Mouse (Mus musculus): ENCODE data around the gene Sos2.
"Not testable (repeated sequence)": the region's sequence is repeated elsewhere in the genome, so short reads cannot be mapped to it uniquely, and the experiment has no call there.

Gene Sos2

DNA sequence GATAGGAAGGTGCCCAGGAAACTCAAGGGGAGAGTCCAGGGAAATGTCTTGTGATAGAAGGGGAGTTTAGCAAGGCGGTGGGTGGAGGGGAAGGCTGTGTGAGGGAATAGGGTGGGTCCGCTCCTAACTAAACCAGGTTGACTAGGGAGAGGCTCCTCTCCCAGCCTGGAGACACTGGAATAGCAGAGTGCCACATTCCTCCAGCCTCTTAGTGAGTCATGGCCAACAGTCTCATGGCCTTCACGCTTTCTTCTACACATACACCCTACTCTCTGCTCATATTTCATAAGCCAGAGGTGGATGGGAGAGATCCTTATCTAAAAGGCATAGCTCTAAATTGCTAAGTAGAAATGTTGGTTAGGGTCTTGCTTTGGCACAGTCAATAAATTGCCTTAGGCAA, 111.7 kb downstream of the Sos2 start:
- no peak for DNase-seq (ENCODE audit: low spot score)

- DNase-seq (ENCODE audit: low spot score), result no peak
Measured at GRCm38 (mm10) chr12:69568266-69568665, 113.4 kb downstream of the Sos2 start.

DNA sequence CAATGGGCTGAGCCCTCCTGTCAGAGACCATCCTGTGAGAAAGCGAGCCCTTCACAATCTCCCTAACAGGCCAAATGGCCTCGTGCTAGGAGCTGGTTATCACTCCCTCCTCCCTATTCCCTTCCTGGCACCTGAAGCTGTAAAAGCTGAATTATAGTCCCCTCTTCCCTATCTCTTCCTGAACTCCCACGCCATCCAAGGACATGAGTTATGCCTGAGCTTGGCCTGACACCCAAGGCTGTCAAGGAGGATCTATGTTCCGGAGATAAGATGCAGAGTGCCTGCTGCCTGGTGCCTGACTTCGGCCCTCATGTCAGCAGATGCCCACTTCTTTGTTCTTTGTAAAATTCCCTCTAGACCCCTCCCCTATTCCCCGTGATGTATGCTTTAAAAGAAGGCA, 120.6 kb downstream of the Sos2 start:
- DNase-seq (ENCODE audit: low spot score), result not testable (repeated sequence)

- no peak for DNase-seq (ENCODE audit: low spot score)
Measured at GRCm38 (mm10) chr12:69556221-69556861, 125.3 kb downstream of the Sos2 start.

GRCm38 (mm10) chr12:69545456-69546178, 136.0 kb downstream of the Sos2 start:
- no peak for DNase-seq (ENCODE audit: low spot score)

DNA sequence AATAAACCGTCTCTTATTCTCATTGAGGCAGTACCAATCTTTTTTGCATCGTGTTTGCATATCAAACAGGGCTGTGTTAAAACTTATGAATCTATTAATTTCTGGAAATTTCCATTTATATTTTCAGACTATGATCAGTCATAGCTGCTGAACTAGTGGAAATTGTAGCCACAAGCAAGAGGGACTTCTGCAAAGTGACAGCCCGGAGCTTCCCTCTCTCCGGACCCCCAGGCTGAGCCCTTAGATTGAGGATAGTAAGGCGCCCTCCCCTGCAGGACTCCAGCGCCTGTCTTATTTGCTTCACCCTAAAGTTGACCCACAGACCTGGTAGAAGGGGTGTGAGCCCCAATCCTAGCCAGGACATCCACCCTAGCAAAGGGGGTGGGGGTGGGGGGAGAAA, 136.7 kb downstream of the Sos2 start:
- no peak for DNase-seq (ENCODE audit: low spot score)

DNA sequence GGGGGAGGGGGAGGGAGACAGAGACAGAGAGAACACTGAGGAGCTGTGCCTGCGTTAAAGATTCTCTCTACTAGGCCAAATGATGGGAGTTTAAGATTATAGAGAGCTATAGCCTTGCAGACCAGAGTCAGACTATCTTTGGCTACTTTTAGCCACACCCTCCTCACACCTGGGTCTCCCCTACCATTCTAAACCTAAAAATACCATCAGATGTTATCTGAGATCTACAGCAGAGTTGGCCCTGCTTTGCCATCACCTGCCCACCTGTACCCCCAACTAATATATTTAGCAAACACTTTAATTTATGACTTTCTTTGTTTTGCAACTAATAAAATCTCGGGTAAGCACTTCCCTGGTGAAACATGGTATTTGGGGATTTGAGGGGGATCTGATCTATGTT, 137.1 kb downstream of the Sos2 start:
- DNase-seq (ENCODE audit: low spot score), result no peak

DNA sequence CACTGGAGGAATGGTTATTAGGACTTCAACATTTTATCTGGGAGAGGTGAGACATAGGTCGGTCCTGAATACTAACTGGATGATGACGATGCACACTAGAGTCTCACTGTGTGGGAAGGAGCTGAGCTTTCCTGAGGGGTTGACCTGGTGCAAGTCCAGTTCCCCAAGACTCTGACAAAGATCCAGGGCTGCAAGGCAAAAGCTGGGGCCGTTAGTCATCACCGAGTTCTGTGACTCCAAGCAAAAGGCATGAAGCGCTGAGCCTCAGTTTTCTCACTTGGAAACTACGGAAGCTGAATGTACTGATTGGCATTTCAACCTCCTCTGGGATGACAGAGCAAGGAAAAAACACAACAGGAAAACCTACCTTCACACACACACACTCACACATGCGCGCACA, 139.3 kb downstream of the Sos2 start:
- no peak for DNase-seq (ENCODE audit: low spot score)

GRCm38 (mm10) chr12:69541663-69542062, 140.0 kb downstream of the Sos2 start:
- DNase-seq (ENCODE audit: low spot score), result no peak

DNA sequence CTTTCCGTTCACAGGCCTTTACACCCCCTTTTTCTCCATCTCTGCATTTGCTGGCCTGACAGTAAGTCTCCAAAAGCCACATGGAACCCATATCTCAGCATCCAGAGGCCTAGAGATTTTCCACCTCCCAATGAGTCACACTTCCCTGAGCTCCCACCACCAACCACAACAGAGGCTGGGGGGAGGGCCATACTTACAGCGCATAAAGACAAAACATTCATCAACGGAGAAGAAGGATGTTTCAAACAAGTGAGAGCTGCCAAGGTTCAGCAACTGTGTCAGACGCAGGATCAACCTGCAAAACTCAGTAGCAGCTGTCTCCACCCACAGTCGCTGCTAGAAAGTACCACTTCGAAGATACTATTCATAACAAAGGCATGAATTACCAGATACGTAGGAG, 142.3 kb downstream of the Sos2 start:
- no peak for DNase-seq (ENCODE audit: low spot score)

DNA sequence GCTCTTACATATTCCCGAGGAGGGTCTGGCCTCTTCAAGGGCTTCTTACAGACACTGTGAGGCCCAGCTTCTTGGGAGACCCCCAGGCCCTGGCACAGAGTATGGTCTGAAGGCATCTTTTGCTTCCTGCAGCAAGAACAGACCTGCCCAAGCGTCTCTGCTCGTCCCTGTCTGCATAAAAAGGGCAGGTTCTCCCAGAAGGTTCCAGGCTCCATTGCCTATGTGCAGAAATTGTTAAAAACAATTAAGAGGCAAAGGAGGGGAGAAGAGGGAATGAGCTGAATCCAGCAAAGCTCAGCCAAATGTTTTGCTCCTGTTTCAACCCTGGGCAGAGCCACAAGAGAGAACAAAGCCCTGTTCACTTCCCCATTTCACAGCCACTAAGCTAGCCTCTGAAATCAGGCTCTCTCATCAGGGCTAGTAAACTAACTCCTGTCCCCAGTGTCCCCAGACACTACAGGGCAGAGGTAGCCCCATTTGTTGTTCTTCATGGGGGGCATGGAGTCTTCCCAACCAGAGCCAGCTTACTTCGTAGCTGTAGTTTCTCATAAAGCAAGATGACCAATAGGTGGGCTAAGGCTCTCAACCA, 143.2 kb downstream of the Sos2 start:
- DNase-seq (ENCODE audit: low spot score), result no peak

GRCm38 (mm10) chr12:69537675-69538361, 143.8 kb downstream of the Sos2 start:
- DNase-seq (ENCODE audit: low spot score), result no peak

GRCm38 (mm10) chr12:69537243-69537674, 144.4 kb downstream of the Sos2 start:
- DNase-seq (ENCODE audit: low spot score), result no peak

- no peak for DNase-seq (ENCODE audit: low spot score)
Measured at GRCm38 (mm10) chr12:69536616-69537242, 144.9 kb downstream of the Sos2 start.

Measured in ovary, postnatal 14 days (tissue).